13 mouse cellular contexts compared by ENCODE assay signal in genomic region chr4:82294066-82294465, GRCm38 (mm10).
DNase-seq lines count a peak whose midpoint lies in the region; ATAC-seq lines count a peak whose summit lies in the region.
"Had no signal": no experiment of that assay in that cellular context is flagged by ENCODE, and none has a peak within 500 bp of the region (broad histone marks: within the 10 kb centered on the region; RNA-seq: fewer than 3 reads in every experiment).

No protein-coding gene starts in this region.

- intact Hi-C loops in left cerebral cortex, postnatal 14 days (cut with DNase I) = loop anchor here (10.0 kb wide), 2 partner anchors 199 to 729 kb away; no protein-coding TSS in a partner anchor

- no peak for DNase-seq in frontal cortex, postnatal 10 days (ENCODE audit: low spot score in 2 of 2)
- DNase-seq in left cerebral cortex, adult 18-20 months (ENCODE audit: low spot score in 2 of 2) = peak; percentile 40 to 54
- DNase-seq in left cerebral cortex, adult 11 months (ENCODE audit: low spot score) = no peak
- DNase-seq in 3T3-L1 (ENCODE audit: low read depth, low spot score) = peak; percentile 14
- peak; percentile 41 to 73 for DNase-seq in left cerebral cortex, postnatal 14 days (ENCODE audit: low spot score in 2 of 2)
- DNase-seq in adrenal gland, postnatal 36 days = no peak
- DNase-seq: cerebellum, adult 8-10 months; heart, postnatal 10 days; kidney, adult 18-20 months; kidney, postnatal 10 days; liver, embryonic 13.5 days; lung, embryonic 14.5 days had no signal

- ATAC-seq in frontal cortex, adult (ENCODE audit: low TSS enrichment) = peak; percentile 71

Comparison
In these comparisons a context has a peak if more than half of its experiments do, and no peak if none do; other contexts are left out.
1. DNase-seq: peak in left cerebral cortex, adult 18-20 months (2 of 2), 3T3-L1 (single experiment) and left cerebral cortex, postnatal 14 days (2 of 2); none in frontal cortex, postnatal 10 days (0 of 2), left cerebral cortex, adult 11 months (single experiment) and adrenal gland, postnatal 36 days (0 of 2).